Mouse (Mus musculus) layer of hippocampus, adult 18-20 months (tissue): ENCODE results near the gene Cryzl1. TPM values are rescaled to one million over a fixed set of nuclear protein-coding genes. Genes with fewer than 3 reads are reported as not detected.

Experiments
- DNase-seq, 2 experiments: peaks; one replicate each; pipeline ENCODE4 v3.0.0; 2022; ENCODE audit warnings: low spot score in 2 of 2
- total RNA-seq, 2 experiments: library from RNA; stranded (reverse); gene quantifications; 2 replicates each; pipeline ENCODE4 v1.2.3; 2021

The Cryzl1 gene
- total RNA-seq, 2 experiments from 2014 or later: 113 TPM

GRCm38 (mm10) chr16:91689791-91690190, 39.0 kb downstream of the Cryzl1 start:
- no peak for DNase-seq

DNA sequence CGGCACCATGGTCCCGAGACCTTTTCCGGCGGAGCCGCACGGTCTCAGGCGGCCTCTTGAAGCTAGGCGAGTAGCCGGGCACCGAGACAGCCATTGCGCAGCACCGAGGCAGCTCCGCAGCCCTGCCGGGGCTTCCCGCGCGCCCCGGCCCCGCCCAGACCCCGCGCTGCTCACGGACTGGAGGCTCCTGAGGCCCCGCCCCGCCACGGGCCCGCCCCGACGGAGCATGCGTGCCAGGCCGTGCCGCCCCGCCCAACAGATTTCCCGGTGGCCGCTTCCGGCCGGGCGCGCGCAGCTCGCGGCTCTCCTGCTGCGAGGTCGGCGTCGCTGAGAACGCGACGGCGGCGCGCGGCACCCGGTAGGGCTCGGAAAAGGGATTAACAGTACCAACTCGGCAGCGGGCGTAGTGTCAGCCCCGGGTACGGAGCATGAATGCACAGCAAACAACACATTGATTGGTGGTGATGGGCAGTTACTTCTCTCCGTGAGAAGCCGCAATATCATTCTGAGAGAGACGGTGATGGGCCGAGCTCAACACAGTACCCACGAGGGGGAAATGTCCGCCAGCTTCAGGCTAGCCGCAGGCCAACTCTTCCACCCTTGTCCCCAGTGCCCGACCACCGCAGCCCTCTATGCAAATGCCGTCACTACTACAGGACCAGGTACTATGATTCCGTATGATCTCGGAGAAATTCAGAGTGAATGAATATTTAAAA, 40.0 kb downstream of the Cryzl1 start, which contains the start of gene Donson:
Gene Donson, minus strand, starts transcription at position 152 of the 716 bp plus-strand sequence.
- peak; percentile 90 to 94 for DNase-seq

- no peak for DNase-seq
These were observed 40.7 kb downstream of the Cryzl1 start for GRCm38 (mm10) chr16:91688023-91688618.

GRCm38 (mm10) chr16:91686369-91686768, 42.4 kb downstream of the Cryzl1 start:
- no peak for DNase-seq

DNA sequence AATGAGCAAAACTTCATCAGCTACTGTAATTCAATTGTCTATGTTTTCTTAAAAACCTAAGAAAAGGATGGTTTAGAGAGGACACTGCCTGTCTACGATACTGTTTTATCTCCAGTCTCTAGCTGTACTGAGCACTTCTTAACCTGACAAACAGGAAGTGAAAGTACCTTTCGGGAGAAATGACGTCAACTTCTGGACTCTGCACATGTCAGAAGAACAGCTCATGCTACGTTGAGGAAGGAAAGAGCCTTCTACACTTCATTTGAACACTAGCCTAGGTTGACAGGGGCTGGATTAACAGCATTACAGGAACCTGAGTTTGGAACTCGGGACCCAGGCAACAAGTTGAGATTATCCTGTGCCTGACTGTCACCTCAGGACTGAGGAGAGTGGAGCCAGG, 43.2 kb downstream of the Cryzl1 start:
- DNase-seq: no peak

GRCm38 (mm10) chr16:91680656-91681055, 48.1 kb downstream of the Cryzl1 start:
- no peak for DNase-seq

- no peak for DNase-seq
These were observed 50.4 kb downstream of the Cryzl1 start for GRCm38 (mm10) chr16:91678147-91678911.

DNA sequence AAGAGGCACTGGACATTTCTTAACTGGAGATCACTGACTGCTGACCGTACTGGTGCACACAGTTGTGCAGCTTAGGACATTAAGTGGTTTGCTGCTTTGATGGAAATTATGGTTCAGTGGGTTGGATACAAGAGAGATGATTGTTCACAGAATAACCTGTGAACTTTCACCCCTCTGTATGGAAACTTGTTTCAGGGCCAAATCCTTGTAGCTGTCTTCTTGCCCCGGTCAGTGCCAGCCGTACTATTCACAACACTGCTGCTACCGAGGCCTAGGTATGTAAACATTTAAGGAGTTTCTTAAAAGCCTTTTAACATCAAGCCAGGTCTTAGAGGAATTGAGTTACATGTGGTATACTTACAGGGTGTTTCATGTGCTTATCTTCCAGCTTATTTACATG, 54.3 kb downstream of the Cryzl1 start:
- DNase-seq: no peak

GRCm38 (mm10) chr16:91663795-91664194, 65.0 kb downstream of the Cryzl1 start:
- DNase-seq: no peak

- no peak for DNase-seq
These were observed 66.4 kb downstream of the Cryzl1 start for GRCm38 (mm10) chr16:91662336-91662735.

- DNase-seq: no peak
These were observed 67.4 kb downstream of the Cryzl1 start for GRCm38 (mm10) chr16:91661397-91661796.

- no peak for DNase-seq
These were observed 69.0 kb downstream of the Cryzl1 start for GRCm38 (mm10) chr16:91659798-91660197.

DNA sequence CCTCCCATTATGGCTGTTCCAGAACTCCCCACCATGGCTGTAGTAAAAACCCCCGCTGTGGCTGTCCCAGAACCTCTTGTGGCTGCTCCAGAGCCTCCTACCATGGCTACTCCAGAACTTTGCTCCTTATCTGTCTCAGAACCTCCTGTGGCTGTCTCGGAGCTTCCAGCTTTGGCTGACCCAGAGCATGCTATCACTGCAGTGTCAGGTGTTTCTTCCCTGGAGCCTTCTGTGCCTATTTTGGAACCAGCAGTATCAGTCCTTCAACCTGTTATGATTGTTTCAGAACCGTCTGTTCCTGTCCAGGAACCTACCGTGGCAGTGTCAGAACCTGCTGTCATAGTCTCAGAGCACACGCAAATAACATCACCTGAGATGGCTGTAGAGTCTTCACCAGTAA, 70.3 kb downstream of the Cryzl1 start:
- DNase-seq: no peak

DNA sequence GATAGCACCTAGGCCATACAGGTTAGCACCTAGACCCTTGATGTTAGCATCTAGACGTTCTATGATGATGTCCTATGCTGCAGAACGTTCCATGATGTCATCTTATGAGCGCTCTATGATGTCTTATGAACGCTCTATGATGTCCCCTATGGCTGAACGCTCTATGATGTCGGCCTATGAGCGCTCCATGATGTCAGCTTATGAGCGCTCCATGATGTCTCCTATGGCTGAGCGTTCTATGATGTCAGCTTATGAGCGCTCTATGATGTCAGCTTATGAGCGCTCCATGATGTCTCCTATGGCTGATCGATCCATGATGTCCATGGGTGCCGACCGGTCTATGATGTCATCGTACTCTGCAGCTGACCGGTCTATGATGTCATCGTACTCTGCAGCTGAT, 71.5 kb downstream of the Cryzl1 start:
- no peak for DNase-seq

DNA sequence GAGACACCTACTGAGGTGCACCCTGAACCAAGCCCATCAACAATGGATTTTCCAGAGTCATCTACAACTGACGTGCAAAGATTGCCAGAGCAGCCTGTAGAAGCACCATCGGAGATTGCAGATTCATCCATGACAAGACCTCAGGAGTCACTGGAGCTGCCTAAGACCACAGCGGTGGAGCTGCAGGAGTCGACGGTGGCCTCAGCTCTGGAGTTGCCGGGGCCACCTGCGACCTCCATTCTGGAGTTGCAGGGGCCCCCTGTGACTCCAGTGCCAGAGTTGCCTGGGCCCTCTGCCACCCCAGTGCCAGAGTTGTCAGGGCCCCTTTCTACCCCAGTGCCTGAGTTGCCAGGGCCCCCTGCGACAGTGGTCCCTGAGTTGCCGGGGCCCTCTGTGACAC, 73.5 kb downstream of the Cryzl1 start:
- no peak for DNase-seq

GRCm38 (mm10) chr16:91652191-91652590, 76.6 kb downstream of the Cryzl1 start:
- DNase-seq: no peak

- DNase-seq: no peak
These were observed 79.0 kb downstream of the Cryzl1 start for GRCm38 (mm10) chr16:91649781-91650180.

DNA sequence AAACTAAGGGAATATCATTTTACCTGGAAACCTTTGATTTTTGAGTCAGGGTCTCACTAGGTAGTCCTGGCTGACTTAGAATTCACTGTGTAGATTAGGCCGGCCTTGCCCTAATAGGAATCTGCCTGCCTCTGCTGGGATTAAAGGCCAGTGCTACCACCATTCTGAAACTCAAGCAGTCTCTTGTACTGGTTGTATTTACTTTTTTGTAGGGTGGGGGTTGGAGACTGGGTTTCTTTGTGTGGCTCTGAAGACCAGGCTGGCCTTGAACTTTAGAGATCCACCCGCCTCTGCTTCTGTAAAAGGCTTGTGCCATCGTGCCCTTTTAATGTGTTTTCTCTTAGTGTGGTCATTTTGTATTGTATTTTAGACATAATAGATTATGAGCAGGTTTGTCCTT, 79.5 kb downstream of the Cryzl1 start:
- no peak for DNase-seq

GRCm38 (mm10) chr16:91648220-91648550, 80.6 kb downstream of the Cryzl1 start:
- peak; percentile 63 to 71 for DNase-seq

- DNase-seq: peak; percentile 97 to 98
These were observed 81.1 kb downstream of the Cryzl1 start, which contains the start of gene Son for GRCm38 (mm10) chr16:91647461-91648219. Son (plus strand) TSS chr16:91647506.

- peak; percentile 93 for DNase-seq
These were observed 81.9 kb downstream of the Cryzl1 start, which contains the start of gene Gart for GRCm38 (mm10) chr16:91646681-91647419. Gart (minus strand) TSS chr16:91646952.
